Mouse (Mus musculus) liver, embryonic 14.5 days (tissue): ENCODE measurements around the gene Trio.

Experiments
- CTCF ChIP-seq: IDR thresholded peaks from 2 replicates; pipeline ENCODE4 v1.5.1; 2016; ENCODE audit warnings: antibody characterized with exemption, low read depth, control low read depth
- EP300 ChIP-seq: IDR thresholded peaks from 2 replicates; pipeline ENCODE4 v1.6.1; 2016; ENCODE audit warnings: antibody characterized with exemption, low read depth

DNA sequence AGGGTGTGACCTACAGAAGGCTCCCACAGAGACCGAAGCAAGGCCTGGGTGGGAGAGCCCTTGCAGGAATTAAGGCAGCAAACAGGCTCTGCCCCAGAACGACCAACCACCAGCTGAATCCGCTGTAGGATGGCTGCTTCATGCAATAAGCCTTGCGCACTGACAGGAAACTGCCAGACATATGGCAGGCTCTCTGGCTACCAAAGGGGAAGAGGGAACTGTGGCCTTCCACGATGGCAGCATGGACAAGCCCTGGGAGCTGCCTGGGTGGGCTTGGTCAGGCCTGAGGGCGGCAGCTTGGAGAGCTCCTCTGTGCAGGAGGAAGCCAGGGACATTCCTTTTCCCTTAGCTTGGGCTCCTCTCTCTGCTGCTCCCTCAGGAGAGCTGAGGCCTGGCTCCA, 159.6 kb downstream of the Trio start:
- TF ChIP-seq EP300 (no peak), CTCF (no peak)
